Mouse (Mus musculus) forebrain, embryonic 11.5 days (tissue): ENCODE measurements around the gene Kdm2a. TPM values are rescaled to one million over a fixed set of nuclear protein-coding genes. Genes with fewer than 3 reads are reported as not detected.

Experiments used
- ATAC-seq: fragments of 200-750 bp; cut with Nextera tagmentation; replicated peaks from 2 replicates; pipeline ENCODE4 v1.8.0; 2017; ENCODE audit warnings: moderate TSS enrichment; ENCODE audit not compliant: low FRiP score
- DNase-seq: peaks from one replicate; pipeline ENCODE4 v3.0.0-alpha.2; 2017; ENCODE audit warnings: low spot score
- H3K27ac ChIP-seq: fragments of 300-500 bp; sonication (generic); 2 replicates; pipeline ENCODE4 v1.5.1; 2014; ENCODE audit warnings: low read depth, low read length
- H3K27me3 ChIP-seq: fragments of 300-500 bp; sonication (generic); 2 replicates; pipeline ENCODE4 v1.6.1; 2014; ENCODE audit warnings: mild to moderate bottlenecking, low read length, mixed read lengths; ENCODE audit not compliant: control insufficient read depth, insufficient read depth
- H3K36me3 ChIP-seq: fragments of 300-500 bp; sonication (generic); 2 replicates; pipeline ENCODE4 v1.6.1; 2014; ENCODE audit warnings: mild to moderate bottlenecking, low read length, moderate library complexity, mixed read lengths; ENCODE audit not compliant: control insufficient read depth, insufficient read depth
- H3K4me1 ChIP-seq: fragments of 300-500 bp; sonication (generic); replicated peaks from 2 replicates; pipeline ENCODE4 v1.6.1; 2014; ENCODE audit warnings: low read length, mixed read lengths; ENCODE audit not compliant: control insufficient read depth, insufficient read depth
- H3K4me2 ChIP-seq: fragments of 300-500 bp; sonication (generic); 2 replicates; pipeline ENCODE4 v1.6.1; 2014; ENCODE audit warnings: low read depth, mild to moderate bottlenecking, low read length, moderate library complexity, mixed read lengths; ENCODE audit not compliant: severe bottlenecking
- H3K4me3 ChIP-seq: fragments of 300-500 bp; sonication (generic); 2 replicates; pipeline ENCODE4 v1.5.1; 2014; ENCODE audit warnings: low read depth, low read length
- H3K9ac ChIP-seq: fragments of 300-500 bp; sonication (generic); 2 replicates; pipeline ENCODE4 v1.6.1; 2014; ENCODE audit warnings: low read length
- H3K9me3 ChIP-seq: fragments of 300-500 bp; sonication (generic); 2 replicates; pipeline ENCODE4 v1.6.1; 2016; ENCODE audit warnings: low read length, mixed read lengths; ENCODE audit not compliant: control insufficient read depth
- WGBS: fragments of 180-500 bp; shearing (Covaris S2); extraction: QIAGEN DNeasy Blood & Tissue Kit; methylation state at CpG from one replicate; pipeline ENCODE4 v1.1.7; 2014; 5-methylcytosine and 5-hydroxymethylcytosine counted together
- polyA plus RNA-seq: library from polyadenylated mRNA; unstranded; fragments of >200 nt; fragmentation: Nextera tagmentation; extraction: Ambion mirVana; gene quantifications from 2 replicates; pipeline ENCODE4 v1.2.1, GENCODE M21; 2014

Kdm2a gene
- 57.9 and 60.8 TPM in 2 replicates for polyA plus RNA-seq

- 1% methylated on average over 80 of the region's 82 CpGs for WGBS
- no peaks in the 10 kb centered on the region for H3K27me3 ChIP-seq
- H3K36me3 ChIP-seq: no peaks in the 10 kb centered on the region
- peak within 1 kb of the TSS; percentile 100 for H3K4me3 ChIP-seq
- peak within 1 kb of the TSS; percentile 98 for H3K9ac ChIP-seq
- H3K27ac ChIP-seq: peak within 1 kb of the TSS; percentile 78
- peaks cover 4% of the 10 kb centered on the region; the same call in 1 of the 2 replicates for H3K4me1 ChIP-seq
- H3K4me2 ChIP-seq: peak within 1 kb of the TSS; percentile 88
- ATAC-seq (peak; percentile 77), DNase-seq (no peak)
- no peaks in the 10 kb centered on the region for H3K9me3 ChIP-seq
Observed at GRCm38 (mm10) chr19:4397798-4398629, at the start of gene Kdm2a. Kdm2a (minus strand) TSS chr19:4398285.

DNA sequence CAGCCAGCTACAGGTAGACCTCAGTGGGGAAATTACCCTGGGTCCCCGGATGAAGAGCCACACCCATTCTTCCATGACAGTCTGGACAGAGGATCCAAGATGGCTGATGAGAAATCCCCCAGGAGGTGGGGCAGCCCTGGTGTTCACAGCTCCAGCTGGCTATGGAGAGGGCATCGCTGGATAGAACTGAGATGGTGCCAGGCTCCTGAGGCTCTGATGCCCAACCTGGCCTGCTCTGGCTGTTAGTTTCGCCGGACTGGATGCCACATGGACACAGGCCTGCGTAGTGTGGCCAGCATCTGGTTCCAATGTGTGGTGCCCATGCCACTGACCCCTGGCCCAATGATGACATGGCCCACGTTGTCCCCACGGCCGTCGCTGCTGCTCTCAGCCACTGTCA is 49.4 kb upstream of the Kdm2a start:
- Histone ChIP-seq H3K27ac (no peak overlapping the region), H3K4me1 (no peaks in the 10 kb centered on the region), H3K36me3 (no peaks in the 10 kb centered on the region), H3K4me3 (no peak overlapping the region), H3K9me3 (no peaks in the 10 kb centered on the region), H3K27me3 (no peaks in the 10 kb centered on the region), H3K4me2 (no peak overlapping the region), H3K9ac (no peak overlapping the region)
- DNase-seq (no peak), ATAC-seq (no peak)
- 83% methylated on average over 9 of the region's 9 CpGs for WGBS

DNA sequence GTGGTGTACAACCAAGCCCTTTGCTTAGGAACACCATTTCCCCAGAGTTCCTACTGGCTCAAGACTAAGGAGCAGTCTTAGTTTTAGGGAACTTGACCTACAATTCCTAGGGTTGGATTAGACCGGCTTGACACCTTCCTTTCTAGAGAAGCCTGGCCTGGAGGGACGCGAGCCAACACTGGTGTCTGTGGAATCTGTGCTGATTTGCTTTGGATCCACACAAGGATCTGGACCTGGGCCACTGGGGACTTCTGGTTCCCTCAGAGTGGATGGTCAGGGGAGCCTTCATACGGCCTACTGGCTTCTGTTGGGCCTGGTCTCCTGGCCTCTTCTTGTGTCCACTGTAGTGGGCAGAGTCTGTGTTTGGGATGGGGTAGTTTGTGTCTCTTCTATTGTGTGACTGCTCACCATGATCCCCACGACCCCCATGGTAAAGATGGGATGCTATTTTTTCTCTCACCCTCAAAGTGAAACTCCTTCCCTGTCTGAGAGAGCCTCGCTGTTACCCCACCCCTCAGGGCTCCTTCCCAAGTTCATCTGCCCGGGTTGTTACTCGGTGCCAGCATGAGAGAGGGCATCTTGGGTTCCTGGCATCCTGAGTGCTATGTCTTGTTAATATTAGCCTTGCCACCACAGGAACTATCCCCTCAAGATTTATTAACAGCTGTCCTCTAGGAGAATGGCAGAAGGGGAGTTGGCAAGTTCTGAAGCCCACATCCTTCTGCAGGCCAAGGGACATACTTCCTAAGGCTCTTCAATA is 48.8 kb upstream of the Kdm2a start:
- no peaks in the 10 kb centered on the region for H3K36me3 ChIP-seq
- ATAC-seq (no peak), DNase-seq (no peak)
- peaks cover under 1% of the 10 kb centered on the region; the same call in 1 of the 2 replicates for H3K4me1 ChIP-seq
- no peak overlapping the region for H3K4me3 ChIP-seq
- H3K27ac ChIP-seq: no peak overlapping the region
- H3K9ac ChIP-seq: no peak overlapping the region
- WGBS: 84% methylated on average over 8 of the region's 8 CpGs
- H3K27me3 ChIP-seq: no peaks in the 10 kb centered on the region
- no peaks in the 10 kb centered on the region for H3K9me3 ChIP-seq
- H3K4me2 ChIP-seq: no peak overlapping the region

DNA sequence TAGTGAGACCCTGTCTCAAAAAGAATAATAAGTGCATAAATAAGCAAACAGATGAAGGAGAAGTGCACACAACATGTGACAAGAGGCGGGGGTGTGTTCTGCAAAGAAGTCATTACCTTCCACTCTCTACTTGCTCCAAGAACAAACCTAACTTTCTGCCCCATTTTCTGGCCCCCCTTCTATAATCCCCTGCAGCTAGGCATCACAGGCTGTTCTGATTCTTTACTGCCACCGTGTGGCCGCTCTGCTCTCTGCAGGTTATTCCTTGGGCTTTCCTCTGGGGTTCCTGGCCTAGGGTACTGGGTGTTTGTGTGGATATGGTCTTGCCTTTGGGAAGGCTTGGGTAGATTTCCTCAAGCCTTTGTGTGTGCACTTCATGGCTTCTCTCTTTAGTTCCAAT is 44.3 kb upstream of the Kdm2a start:
- no peak for ATAC-seq
- 13% methylated on average over 3 of the region's 3 CpGs for WGBS
- no peak overlapping the region for H3K27ac ChIP-seq

DNA sequence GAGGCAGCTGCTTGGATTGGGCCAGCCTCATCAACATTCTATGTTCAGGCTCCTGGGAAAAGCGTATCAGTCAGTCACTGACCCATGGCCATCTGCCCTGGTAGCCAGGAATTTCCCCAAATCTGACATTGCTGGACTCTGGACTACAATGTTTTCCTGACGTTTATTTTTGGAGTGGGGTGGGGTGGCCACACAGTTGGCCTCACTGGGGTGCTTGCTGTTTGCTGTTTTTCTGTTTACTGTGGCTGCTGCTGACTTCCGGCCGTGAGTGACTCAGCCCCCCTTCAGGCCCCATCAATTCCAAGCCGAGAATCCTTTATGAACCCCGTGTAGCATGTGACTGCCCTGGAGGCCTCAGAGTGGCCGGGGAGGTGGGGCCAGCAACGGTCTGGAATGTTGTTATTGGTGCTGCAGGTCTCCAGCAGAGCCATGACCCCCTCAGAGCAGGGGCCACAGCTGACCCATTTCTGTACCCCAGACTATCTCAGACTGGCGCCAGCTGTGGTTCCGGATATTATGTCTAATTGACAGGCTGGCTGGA is 43.6 kb upstream of the Kdm2a start:
- no peak overlapping the region for H3K4me2 ChIP-seq
- H3K36me3 ChIP-seq: no peaks in the 10 kb centered on the region
- peaks cover 11% of the 10 kb centered on the region for H3K27me3 ChIP-seq
- ATAC-seq: no peak
- no peak overlapping the region for H3K27ac ChIP-seq
- H3K9me3 ChIP-seq: no peaks in the 10 kb centered on the region
- H3K4me1 ChIP-seq: peaks cover 4% of the 10 kb centered on the region; the same call in 1 of the 2 replicates
- no peak overlapping the region for H3K4me3 ChIP-seq
- DNase-seq: peak; percentile 59
- WGBS: 47% methylated on average over 10 of the region's 10 CpGs
- no peak overlapping the region for H3K9ac ChIP-seq

More for the DNA sequence above, 44.3 kb upstream of the Kdm2a start:
- H3K9ac ChIP-seq: no peak overlapping the region
- H3K9me3 ChIP-seq: no peaks in the 10 kb centered on the region
- no peak overlapping the region for H3K4me2 ChIP-seq
- H3K4me3 ChIP-seq: no peak overlapping the region
- peak; percentile 85 for DNase-seq
- H3K4me1 ChIP-seq: peaks cover 4% of the 10 kb centered on the region; the same call in 1 of the 2 replicates
- H3K36me3 ChIP-seq: no peaks in the 10 kb centered on the region
- peaks cover 11% of the 10 kb centered on the region for H3K27me3 ChIP-seq

DNA sequence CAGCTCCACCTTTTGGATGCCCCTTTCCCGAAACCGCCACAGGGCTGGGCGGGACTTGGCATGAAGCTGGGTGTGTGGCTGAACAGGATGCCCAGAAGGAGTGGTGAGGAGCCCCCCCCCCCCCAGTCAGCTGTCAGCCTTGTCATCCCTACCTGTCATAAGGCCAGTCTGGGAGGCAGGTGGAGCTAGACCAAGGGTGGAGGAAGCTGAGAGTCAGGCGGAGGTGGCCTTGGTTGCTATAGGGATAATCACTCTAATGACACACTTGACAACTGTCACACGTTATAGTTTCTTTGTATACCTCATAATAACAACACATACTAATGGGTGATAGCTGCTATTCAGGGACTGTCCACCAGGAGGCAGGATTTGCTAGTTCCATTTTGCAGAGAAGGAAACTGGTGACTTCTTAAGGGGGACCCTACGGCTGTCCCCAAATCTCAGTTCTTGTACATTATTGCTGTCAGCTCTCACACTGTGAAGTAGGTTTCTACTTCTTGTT is 43.1 kb upstream of the Kdm2a start:
- no peak overlapping the region for H3K27ac ChIP-seq
- no peak overlapping the region for H3K9ac ChIP-seq
- H3K4me3 ChIP-seq: no peak overlapping the region
- H3K4me1 ChIP-seq: peaks cover 4% of the 10 kb centered on the region; the same call in 1 of the 2 replicates
- peaks cover 11% of the 10 kb centered on the region for H3K27me3 ChIP-seq
- DNase-seq: peak; percentile 78
- 0 out of 2 replicates have a peak, but pooled peaks have one; percentile 30 for ATAC-seq
- no peaks in the 10 kb centered on the region for H3K9me3 ChIP-seq
- no peak overlapping the region for H3K4me2 ChIP-seq
- no peaks in the 10 kb centered on the region for H3K36me3 ChIP-seq
- 22% methylated on average over 6 of the region's 6 CpGs for WGBS

GRCm38 (mm10) chr19:4440222-4440621 is 42.1 kb upstream of the Kdm2a start:
- H3K9me3 ChIP-seq: no peaks in the 10 kb centered on the region
- no peaks in the 10 kb centered on the region for H3K36me3 ChIP-seq
- ATAC-seq (no peak), DNase-seq (peak; percentile 59)
- H3K4me1 ChIP-seq: peaks cover 4% of the 10 kb centered on the region; the same call in 1 of the 2 replicates
- H3K27ac ChIP-seq: no peak overlapping the region
- H3K27me3 ChIP-seq: peaks cover 11% of the 10 kb centered on the region
- WGBS: 10% methylated on average over 8 of the region's 8 CpGs
- H3K4me3 ChIP-seq: no peak overlapping the region
- no peak overlapping the region for H3K9ac ChIP-seq
- H3K4me2 ChIP-seq: no peak overlapping the region

DNA sequence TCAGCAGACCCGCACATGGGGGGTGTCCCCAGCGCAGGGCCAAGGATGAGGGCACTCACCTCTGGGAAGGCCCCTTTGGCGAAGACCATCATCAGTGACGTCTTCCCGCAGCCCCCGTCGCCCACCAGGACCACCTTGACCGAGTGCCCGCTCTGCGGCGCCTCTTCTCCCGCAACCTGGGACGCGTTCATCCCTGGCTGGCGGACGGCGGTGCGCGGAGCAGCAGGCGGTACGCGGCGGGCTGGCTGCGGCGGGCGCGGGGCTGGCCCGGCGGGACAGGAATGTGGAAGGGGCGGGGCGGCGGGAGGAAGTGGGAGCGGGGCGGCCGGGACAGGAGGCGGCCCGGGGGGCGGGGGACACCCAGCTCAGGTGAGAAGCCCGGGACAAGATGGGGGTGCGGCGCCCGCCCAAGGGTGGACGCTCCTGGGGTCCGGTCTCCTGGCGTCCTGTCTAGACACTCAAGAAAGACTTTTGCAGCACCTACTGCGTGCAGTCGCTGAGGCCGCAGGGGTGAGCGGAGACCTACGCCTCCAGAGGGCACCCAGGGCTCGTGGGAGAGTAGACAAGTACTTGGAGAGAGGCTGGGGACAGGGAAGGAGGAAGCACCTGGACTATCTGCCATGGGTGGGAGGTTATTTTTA is 41.2 kb upstream of the Kdm2a start, which contains the start of gene Rhod:
TSS of gene Rhod (minus strand) at position 272 of the 641 bp plus-strand sequence.
- no peak within 1 kb of the TSS for H3K27ac ChIP-seq
- peak; percentile 79 for DNase-seq
- WGBS: 1% methylated on average over 46 of the region's 51 CpGs

More for the DNA sequence above, 41.2 kb upstream of the Kdm2a start, which contains the start of gene Rhod:
- H3K4me3 ChIP-seq: peak within 1 kb of the TSS; percentile 57
- no peaks in the 10 kb centered on the region for H3K9me3 ChIP-seq
- ATAC-seq: peak; percentile 27; the same call in 1 of the 2 replicates
- H3K36me3 ChIP-seq: no peaks in the 10 kb centered on the region
- H3K9ac ChIP-seq: peak within 1 kb of the TSS; percentile 66
- peaks cover 11% of the 10 kb centered on the region for H3K27me3 ChIP-seq
- H3K4me2 ChIP-seq: peak within 1 kb of the TSS; percentile 92
- peaks cover 4% of the 10 kb centered on the region; the same call in 1 of the 2 replicates for H3K4me1 ChIP-seq
